8 mouse cellular contexts compared by ENCODE assay signal in the genomic region with DNA sequence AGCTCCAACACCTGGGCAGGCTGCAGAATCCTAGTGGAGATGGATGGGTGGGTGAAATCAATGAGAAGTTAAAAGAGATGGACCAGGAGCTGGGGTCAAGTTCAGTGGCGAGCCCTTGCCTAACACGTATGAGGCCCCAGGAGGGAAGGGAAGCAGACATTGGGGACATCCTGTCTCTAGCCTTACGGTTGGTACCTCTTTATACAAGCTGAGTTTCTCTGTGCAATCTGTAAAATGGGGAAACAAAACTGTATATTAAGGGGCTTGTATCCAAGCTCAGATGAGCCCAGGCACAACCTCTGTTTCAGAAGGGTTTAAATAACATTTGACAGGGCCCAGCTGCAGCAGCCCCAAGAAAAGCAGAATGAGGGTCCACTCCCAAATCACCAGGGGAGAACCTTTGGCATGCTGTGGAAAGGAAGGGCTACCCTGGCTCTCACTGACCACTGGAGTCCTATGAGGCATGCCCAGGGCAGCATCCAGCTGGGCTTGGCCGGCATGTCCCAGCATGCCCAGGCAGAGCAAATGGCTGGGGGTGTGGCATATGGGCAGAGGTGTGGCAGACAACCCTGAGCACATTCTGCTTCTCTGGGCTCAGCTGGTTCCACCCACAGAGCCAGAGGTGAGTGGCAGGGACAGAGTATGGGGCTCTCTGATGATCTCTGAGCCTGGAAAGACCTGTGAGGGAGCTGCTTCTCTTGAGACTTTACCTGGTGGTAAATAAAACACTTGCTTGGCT.
A peak's percentile ranks its signal among the peaks of the same experiment; 100 is the strongest.
DNase-seq lines count a peak whose midpoint lies in the region; ATAC-seq and TF ChIP-seq lines count a peak whose summit lies in the region.
"Had no signal": no experiment of that assay in that cellular context is flagged by ENCODE, and none has a peak within 500 bp of the region (broad histone marks: within the 10 kb centered on the region; RNA-seq: fewer than 3 reads in every experiment).

No protein-coding gene starts in this region.

- H3K4me2 ChIP-seq in lung, postnatal 0 days (replicated peaks; ENCODE audit: low read depth, low read length), result no peak overlapping the region

- H3K27ac ChIP-seq in kidney, adult 2 months (ENCODE audit: insufficient read depth, low read depth, low read length), result peak overlapping the region; percentile 25; the same call in 1 of the 2 replicates
- peak overlapping the region; percentile 51 for H3K27ac ChIP-seq in lung, postnatal 0 days (ENCODE audit: low read length)

- TF ChIP-seq POLR2A in kidney, adult 2 months (IDR thresholded peaks at IDR 0.05; ENCODE audit: low read depth, low read length), result no peak

- H3K9ac ChIP-seq in lung, postnatal 0 days (replicated peaks; ENCODE audit: low read depth), result no peak overlapping the region

- no peaks in the 10 kb centered on the region for H3K27me3 ChIP-seq in kidney, adult 2 months (replicated peaks; ENCODE audit: control insufficient read depth, insufficient read depth, low read length)
- no peaks in the 10 kb centered on the region for H3K27me3 ChIP-seq in lung, postnatal 0 days (replicated peaks; ENCODE audit: insufficient read depth, low read length)

- no peaks in the 10 kb centered on the region for H3K36me3 ChIP-seq in kidney, adult 2 months (ENCODE audit: control insufficient read depth, insufficient read depth, low read length)
- H3K36me3 ChIP-seq in lung, postnatal 0 days (ENCODE audit: insufficient read depth, low read length), result no peaks in the 10 kb centered on the region

- H3K4me1 ChIP-seq in kidney, adult 2 months (ENCODE audit: control insufficient read depth, insufficient read depth, low read length), result peaks cover 43% of the 10 kb centered on the region
- H3K4me1 ChIP-seq in lung, postnatal 0 days (ENCODE audit: insufficient read depth, low read depth, low read length), result peaks cover 23% of the 10 kb centered on the region; the same call in 1 of the 2 replicates

- TF ChIP-seq EP300 in lung, postnatal 0 days (IDR thresholded peaks at IDR 0.05), result no peak

- no peaks in the 10 kb centered on the region for H3K9me3 ChIP-seq in lung, postnatal 0 days (ENCODE audit: low read length)

- peak; percentile 53 to 76 for DNase-seq in urinary bladder, adult 18-20 months (ENCODE audit: low spot score in 2 of 2)
- no peak for DNase-seq in urinary bladder, postnatal 10 days (ENCODE audit: low spot score)
- DNase-seq in kidney, adult 2 months, result peak; percentile 79
- DNase-seq in lung, postnatal 0 days (ENCODE audit: low spot score), result peak; percentile 72
- no peak for DNase-seq in natural killer cell, adult 2 months (ENCODE audit: low spot score in 2 of 2)
- no peak for DNase-seq in frontal cortex, postnatal 14 days (ENCODE audit: low spot score in 2 of 2)
- DNase-seq: adrenal gland, adult 2 months had no signal

- WGBS in kidney, adult 2 months, result 60% methylated on average over 4 of the region's 4 CpGs
- 59% methylated on average over 4 of the region's 4 CpGs for whole genome bisulfite sequencing in lung, postnatal 0 days

- ATAC-seq in lung, postnatal 0 days, result peak; percentile 57
- no peak for ATAC-seq in CD4-positive, CD25-positive, alpha-beta regulatory T cell, adult 4 months

- no peak overlapping the region for H3K4me3 ChIP-seq in kidney, adult 2 months (ENCODE audit: insufficient read depth, low read depth, low read length)
- H3K4me3 ChIP-seq in lung, postnatal 0 days (ENCODE audit: low read depth, low read length), result no peak overlapping the region

- no peak for TF ChIP-seq CTCF in kidney, adult 2 months (conservative IDR thresholded peaks at IDR 0.05; ENCODE audit: insufficient read depth, insufficient read length, low read depth, low read length)
- no peak for TF ChIP-seq CTCF in lung, postnatal 0 days (IDR thresholded peaks at IDR 0.05)

Comparison
In these comparisons a context has a peak if more than half of its experiments do, and no peak if none do; other contexts are left out.
1. DNase-seq: peak in urinary bladder, adult 18-20 months (2 of 2), kidney, adult 2 months (single experiment) and lung, postnatal 0 days (single experiment); none in urinary bladder, postnatal 10 days (single experiment), natural killer cell, adult 2 months (0 of 2) and frontal cortex, postnatal 14 days (0 of 2).